Mouse (Mus musculus) intestine, embryonic 15.5 days (tissue): Measurements from ENCODE around the gene Apol9b. TPM values are rescaled to one million over a fixed set of nuclear protein-coding genes. Genes with fewer than 3 reads are reported as not detected.

Source experiments
- ATAC-seq: fragments of 200-750 bp; cut with Nextera tagmentation; 2 replicates; pipeline ENCODE4 v1.8.0; 2017; ENCODE audit warnings: moderate TSS enrichment, moderate library complexity
- H3K27ac ChIP-seq: fragments of 300-500 bp; sonication (generic); 2 replicates; pipeline ENCODE4 v1.5.1; 2015; ENCODE audit warnings: mild to moderate bottlenecking, inconsistent platforms
- H3K27me3 ChIP-seq: fragments of 300-500 bp; sonication (generic); replicated peaks from 2 replicates; pipeline ENCODE4 v1.6.1; 2015; ENCODE audit warnings: inconsistent platforms
- H3K36me3 ChIP-seq: fragments of 300-500 bp; sonication (generic); 2 replicates; pipeline ENCODE4 v1.6.1; 2015; ENCODE audit warnings: inconsistent platforms
- H3K4me1 ChIP-seq: fragments of 300-500 bp; sonication (generic); replicated peaks from 2 replicates; pipeline ENCODE4 v1.6.1; 2015; ENCODE audit warnings: inconsistent platforms
- H3K4me2 ChIP-seq: fragments of 300-500 bp; sonication (generic); replicated peaks from 2 replicates; pipeline ENCODE4 v1.6.1; 2015; ENCODE audit warnings: mild to moderate bottlenecking, inconsistent platforms
- H3K4me3 ChIP-seq: fragments of 300-500 bp; sonication (generic); replicated peaks from 2 replicates; pipeline ENCODE4 v1.5.1; 2015; ENCODE audit warnings: inconsistent platforms
- H3K9ac ChIP-seq: fragments of 300-500 bp; sonication (generic); 2 replicates; pipeline ENCODE4 v1.6.1; 2015; ENCODE audit warnings: inconsistent platforms
- H3K9me3 ChIP-seq: fragments of 300-500 bp; sonication (generic); 2 replicates; pipeline ENCODE4 v1.6.1; 2016; ENCODE audit warnings: inconsistent platforms
- WGBS: fragments of 180-500 bp; shearing (Covaris S2); methylation state at CpG from one replicate; pipeline ENCODE4 v1.1.7; 2015; 5-methylcytosine and 5-hydroxymethylcytosine counted together
- polyA plus RNA-seq: library from polyadenylated mRNA; unstranded; fragments of >200 nt; fragmentation: Nextera tagmentation; extraction: Ambion mirVana; gene quantifications from 2 replicates; pipeline ENCODE4 v1.2.1, GENCODE M21; 2015

The Apol9b gene
- polyA plus RNA-seq, 1 experiment from 2014 or later = 0.35 TPM

DNA sequence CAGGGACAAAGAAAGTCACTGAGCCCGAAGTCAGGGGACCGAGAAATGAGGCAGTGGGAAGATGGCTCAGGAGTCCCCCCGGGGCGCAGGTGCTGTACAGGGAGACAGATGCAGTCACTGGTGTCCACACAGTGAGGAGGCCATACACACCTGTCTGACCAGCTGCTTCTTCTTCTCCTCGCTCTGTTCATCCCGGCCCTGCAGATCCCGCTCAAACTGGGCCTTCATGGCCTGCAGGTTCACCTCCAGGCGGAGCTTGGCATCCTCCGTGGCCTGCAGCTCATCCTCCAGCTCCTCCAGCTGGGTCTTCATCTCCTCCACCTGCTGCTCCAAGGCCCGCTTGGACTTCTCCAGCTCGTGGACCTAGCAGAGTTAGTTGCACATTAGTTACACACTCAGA is 38.1 kb downstream of the Apol9b start:
- no peak for ATAC-seq
- H3K27ac ChIP-seq = no peak overlapping the region
- WGBS = 94% methylated on average over 11 of the region's 11 CpGs

DNA sequence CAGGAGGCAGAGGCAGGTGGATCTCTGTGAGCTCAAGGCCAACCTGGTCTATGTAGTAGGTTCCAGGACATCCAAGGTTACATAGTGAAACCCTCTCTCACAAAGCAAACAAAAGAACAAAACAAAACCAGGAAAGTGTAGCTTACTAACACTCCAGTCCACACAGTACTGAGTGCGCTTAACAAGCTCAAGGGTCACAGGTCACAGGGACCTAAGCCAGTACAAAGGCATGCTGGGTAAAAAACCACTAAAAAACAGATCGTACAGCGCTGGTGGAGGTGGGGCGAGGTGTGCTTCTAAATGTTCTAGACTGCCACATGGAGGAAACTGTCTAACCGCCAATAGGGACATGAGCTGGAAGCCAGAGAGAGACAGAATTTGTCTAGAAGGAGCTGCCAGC is 41.5 kb downstream of the Apol9b start:
- 95% methylated on average over 5 of the region's 5 CpGs for WGBS
- Histone ChIP-seq H3K27me3 (no peaks in the 10 kb centered on the region), H3K9ac (no peak overlapping the region), H3K36me3 (peaks cover 95% of the 10 kb centered on the region), H3K4me1 (0 out of 2 replicates have a peak, but pooled peaks cover 2% of the 10 kb centered on the region), H3K4me3 (no peak overlapping the region), H3K27ac (no peak overlapping the region), H3K4me2 (no peak overlapping the region), H3K9me3 (no peaks in the 10 kb centered on the region)
- ATAC-seq = no peak

More for the DNA sequence above, 38.1 kb downstream of the Apol9b start:
- 0 out of 2 replicates have a peak, but pooled peaks cover 5% of the 10 kb centered on the region for H3K4me1 ChIP-seq
- no peak overlapping the region for H3K4me2 ChIP-seq
- H3K9me3 ChIP-seq = no peaks in the 10 kb centered on the region
- H3K36me3 ChIP-seq = peaks cover 97% of the 10 kb centered on the region
- H3K9ac ChIP-seq = no peak overlapping the region
- no peaks in the 10 kb centered on the region for H3K27me3 ChIP-seq
- H3K4me3 ChIP-seq = no peak overlapping the region

DNA sequence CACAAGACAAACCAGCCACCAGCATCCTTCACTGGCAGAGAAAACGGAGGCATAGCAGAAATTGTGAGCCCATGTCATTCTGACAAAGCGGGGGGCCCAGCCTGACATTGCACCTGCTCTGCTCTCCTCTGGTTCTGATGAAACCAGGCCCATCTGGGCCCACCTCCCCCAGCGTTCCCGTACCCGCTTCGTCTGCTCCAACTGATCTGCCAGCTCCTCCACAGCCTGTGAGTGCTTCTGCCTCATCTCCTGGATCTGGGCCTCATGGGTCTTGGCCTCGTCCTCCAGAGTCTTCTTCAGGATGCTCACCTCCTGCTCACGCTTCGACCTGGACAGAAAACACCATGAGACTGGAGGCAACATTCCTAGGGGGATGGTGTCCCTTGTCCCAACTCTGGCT is 42.1 kb downstream of the Apol9b start:
- no peak overlapping the region for H3K4me2 ChIP-seq
- whole genome bisulfite sequencing = 92% methylated on average over 9 of the region's 9 CpGs
- H3K4me3 ChIP-seq = no peak overlapping the region
- peaks cover 95% of the 10 kb centered on the region for H3K36me3 ChIP-seq
- H3K27me3 ChIP-seq = no peaks in the 10 kb centered on the region
- H3K9ac ChIP-seq = no peak overlapping the region
- H3K4me1 ChIP-seq = no peaks in the 10 kb centered on the region
- no peak for ATAC-seq
- H3K9me3 ChIP-seq = no peaks in the 10 kb centered on the region
- H3K27ac ChIP-seq = no peak overlapping the region

DNA sequence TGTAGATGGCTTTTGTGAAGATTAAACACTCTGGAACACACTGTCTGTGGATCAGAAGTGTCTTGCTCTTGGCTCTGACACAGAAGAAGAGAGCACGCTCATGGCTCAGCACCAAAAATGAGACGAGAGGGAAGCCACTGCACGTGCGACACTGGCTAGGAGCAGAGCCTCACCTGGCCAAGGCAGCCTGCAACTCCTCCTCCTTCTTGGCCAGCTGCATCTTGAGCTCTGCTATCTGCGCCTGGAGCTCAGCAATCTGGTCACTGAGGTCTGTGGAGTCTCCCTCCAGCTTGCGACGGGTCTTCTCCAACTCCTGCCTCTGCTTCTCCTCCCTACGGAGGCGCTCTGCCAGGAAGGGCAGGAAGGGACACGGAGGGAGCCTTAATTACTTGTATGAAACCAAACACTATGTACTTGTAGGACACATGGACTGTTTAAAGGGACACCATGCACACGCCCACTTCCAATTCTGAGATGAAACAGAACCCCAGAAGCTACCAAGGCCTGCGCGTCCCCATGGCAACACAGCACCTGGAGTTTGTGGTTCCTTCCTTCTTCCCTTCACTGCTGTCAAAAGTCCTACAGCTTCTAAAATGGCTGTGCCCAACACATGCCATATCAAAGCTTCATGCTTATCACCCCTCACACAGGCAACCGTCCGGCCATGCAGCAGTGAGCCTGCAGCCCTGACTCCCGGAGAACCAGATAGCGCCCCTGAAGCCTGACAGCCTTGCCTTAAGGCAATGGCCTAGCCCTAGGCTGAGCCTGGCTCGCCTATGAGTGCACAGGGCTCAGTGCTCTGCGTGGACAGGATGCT is 44.5 kb downstream of the Apol9b start:
- Histone ChIP-seq H3K4me2 (no peak overlapping the region), H3K9ac (no peak overlapping the region), H3K4me1 (no peaks in the 10 kb centered on the region), H3K27me3 (no peaks in the 10 kb centered on the region), H3K27ac (no peak overlapping the region), H3K9me3 (no peaks in the 10 kb centered on the region), H3K36me3 (peaks cover 88% of the 10 kb centered on the region), H3K4me3 (no peak overlapping the region)
- ATAC-seq = no peak
- WGBS = 75% methylated on average over 19 of the region's 19 CpGs

DNA sequence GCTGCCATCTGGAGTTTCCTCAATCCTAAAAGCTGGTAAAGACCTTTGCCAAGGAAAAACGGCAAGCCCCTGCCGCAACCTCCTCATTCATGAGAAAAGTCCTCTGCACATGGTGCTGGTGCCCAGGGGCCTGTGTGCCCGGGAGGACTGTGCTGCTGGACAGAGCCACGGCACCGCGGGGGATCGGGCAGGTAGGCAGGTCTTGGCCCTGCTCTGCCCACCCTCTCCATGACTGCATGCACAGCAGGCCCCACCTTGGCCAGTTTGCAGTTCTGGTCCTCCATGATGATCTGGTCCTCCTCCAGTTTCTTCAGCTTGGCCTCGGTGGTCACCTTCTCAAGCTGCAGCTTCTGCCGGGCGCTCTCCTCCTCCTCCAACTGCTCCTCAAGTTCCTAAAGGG is 45.5 kb downstream of the Apol9b start:
- Histone ChIP-seq H3K27ac (no peak overlapping the region), H3K4me2 (no peak overlapping the region), H3K27me3 (no peaks in the 10 kb centered on the region), H3K4me1 (no peaks in the 10 kb centered on the region), H3K9ac (no peak overlapping the region), H3K4me3 (no peak overlapping the region), H3K9me3 (no peaks in the 10 kb centered on the region), H3K36me3 (peaks cover 85% of the 10 kb centered on the region)
- 96% methylated on average over 10 of the region's 10 CpGs for WGBS
- no peak for ATAC-seq

DNA sequence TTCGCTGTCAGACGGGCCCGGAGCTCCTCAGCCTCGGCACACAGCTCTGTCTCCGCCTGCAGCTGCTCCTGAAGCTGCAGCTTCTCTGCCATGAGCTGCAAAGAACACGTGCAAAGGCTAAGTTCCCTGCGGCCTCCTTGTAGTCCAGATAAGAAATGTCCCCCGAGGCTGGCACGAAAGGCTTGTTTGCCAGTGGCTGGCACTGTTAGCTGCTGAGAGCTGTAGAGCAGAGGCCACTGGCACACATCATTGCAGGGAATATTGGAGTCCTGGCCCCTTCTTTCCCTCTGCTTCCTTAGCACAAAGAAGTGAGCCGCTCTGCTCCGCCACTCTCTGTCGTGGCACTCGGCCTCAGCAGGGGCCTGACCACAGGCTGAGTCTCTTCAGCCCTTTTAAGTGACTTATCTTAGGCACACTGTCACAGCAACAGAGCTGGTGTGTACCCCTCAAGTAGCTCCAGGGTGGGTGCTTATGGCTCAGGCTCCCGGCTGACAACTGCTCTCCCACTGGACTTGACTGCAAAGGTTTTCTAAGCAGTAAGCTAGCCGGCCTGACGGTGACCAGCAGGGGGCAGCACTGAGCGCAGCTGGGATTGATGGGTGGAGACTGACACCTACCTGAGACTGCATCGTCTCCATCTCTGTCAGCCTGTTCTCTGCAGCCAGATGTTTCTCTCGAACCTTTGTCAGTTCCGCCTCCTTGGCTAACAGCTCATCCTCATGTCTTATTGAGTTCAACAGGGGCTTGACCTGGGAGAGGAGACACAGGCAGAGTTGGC is 46.5 kb downstream of the Apol9b start:
- WGBS = 67% methylated on average over 20 of the region's 20 CpGs
- no peak overlapping the region for H3K4me2 ChIP-seq
- no peaks in the 10 kb centered on the region for H3K27me3 ChIP-seq
- no peaks in the 10 kb centered on the region for H3K4me1 ChIP-seq
- H3K9ac ChIP-seq = no peak overlapping the region
- H3K9me3 ChIP-seq = no peaks in the 10 kb centered on the region
- no peak overlapping the region for H3K27ac ChIP-seq
- H3K4me3 ChIP-seq = no peak overlapping the region
- H3K36me3 ChIP-seq = peaks cover 86% of the 10 kb centered on the region
- ATAC-seq = peak; percentile 55; the same call in 1 of the 2 replicates

DNA sequence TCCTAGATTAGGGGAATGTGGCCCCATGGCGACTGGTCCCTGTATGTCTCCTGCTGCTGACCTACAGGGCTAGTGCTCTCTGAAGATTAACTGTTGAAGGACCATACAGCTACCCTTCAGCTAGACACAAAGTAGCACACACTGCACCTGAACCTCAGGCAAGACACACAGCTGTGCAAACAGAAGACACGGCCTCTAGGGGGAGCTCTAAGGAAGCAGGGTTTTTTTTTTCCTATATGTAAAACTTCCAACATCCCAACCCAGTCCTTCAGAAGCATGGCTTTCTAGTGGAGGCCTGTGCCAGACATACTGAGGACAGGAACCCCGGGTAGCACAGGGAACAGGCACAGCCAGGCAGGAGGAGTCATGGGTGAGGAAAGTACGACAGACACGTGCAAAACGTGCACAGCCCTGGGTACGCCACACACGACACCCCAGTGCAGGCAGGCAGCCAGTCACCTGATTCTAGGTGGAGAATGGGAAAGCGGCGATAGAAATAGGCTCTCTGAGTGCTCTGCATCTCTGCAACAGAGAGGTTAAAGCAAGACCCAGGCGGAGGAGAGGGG is 53.7 kb downstream of the Apol9b start:
- Histone ChIP-seq H3K27me3 (no peaks in the 10 kb centered on the region), H3K9me3 (no peaks in the 10 kb centered on the region), H3K36me3 (peaks cover 82% of the 10 kb centered on the region), H3K27ac (no peak overlapping the region), H3K9ac (no peak overlapping the region), H3K4me1 (no peaks in the 10 kb centered on the region), H3K4me3 (no peak overlapping the region), H3K4me2 (no peak overlapping the region)
- WGBS = 77% methylated on average over 11 of the region's 11 CpGs
- ATAC-seq = no peak

DNA sequence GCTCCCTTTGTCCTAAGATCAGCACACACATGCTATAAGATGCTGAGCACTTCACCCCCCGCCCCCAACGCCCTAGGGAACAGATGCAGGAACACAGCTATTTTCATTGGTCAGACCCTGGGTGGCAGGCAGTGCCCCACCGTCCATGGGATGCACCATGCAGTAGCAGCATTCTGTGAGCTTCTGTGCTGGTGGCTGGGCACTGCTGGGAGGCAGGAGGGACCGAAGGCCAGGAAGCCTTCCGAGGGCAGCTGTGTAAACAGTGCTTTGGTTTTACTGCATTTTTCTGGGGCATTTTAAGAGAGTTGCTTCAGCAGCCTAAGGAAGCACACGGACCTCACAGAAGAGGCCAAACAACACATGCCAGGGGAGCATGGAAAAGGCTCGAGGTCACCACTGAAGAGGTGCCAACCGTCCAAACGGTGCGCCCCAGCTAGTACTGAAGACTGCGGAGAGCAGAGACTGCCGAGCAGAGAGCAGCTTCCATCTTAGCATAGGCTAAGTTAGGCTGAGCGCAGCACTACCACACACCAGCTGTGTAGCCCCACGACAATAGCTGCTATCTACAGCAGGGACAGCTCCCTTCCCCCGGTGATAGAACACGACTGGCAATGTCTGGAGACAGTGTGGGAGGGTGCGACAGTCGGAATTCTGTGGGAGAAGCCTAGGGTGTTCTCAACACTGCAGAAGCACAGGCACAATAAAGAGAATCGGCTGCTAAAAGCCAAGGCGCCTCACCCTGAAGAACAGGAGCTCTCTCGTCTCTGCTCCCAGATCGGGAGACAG is 55.4 kb downstream of the Apol9b start:
- WGBS = 73% methylated on average over 22 of the region's 22 CpGs
- H3K9ac ChIP-seq = no peak overlapping the region

DNA sequence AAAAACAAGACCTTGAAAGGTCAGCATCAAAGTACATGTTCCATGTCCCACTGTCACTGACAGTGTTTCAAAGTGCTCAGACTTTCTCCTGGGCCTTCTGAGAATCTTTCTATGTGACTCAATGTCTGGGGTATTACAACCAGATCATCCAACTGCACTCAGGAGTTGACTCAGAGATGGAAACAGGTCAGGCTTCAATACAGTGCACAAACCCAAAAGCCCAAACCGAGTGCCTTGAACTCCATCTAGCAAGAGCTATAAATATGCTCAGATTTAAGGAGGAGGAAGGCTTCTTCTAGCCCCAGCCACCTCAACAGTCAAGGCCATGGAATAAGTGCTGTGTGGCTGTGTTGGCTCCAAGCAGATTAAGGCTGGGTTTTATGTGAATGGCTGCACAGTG is 57.0 kb downstream of the Apol9b start:
- no peaks in the 10 kb centered on the region for H3K9me3 ChIP-seq
- H3K9ac ChIP-seq = no peak overlapping the region
- no peak for ATAC-seq
- H3K36me3 ChIP-seq = peaks cover 87% of the 10 kb centered on the region
- no peaks in the 10 kb centered on the region for H3K27me3 ChIP-seq
- no peak overlapping the region for H3K4me3 ChIP-seq
- no peak overlapping the region for H3K4me2 ChIP-seq
- H3K4me1 ChIP-seq = no peaks in the 10 kb centered on the region
- 91% methylated on average over 1 of the region's 1 CpGs for WGBS
- H3K27ac ChIP-seq = no peak overlapping the region

More for the DNA sequence above, 55.4 kb downstream of the Apol9b start:
- H3K4me3 ChIP-seq = no peak overlapping the region
- 0 out of 2 replicates have a peak overlapping the region, but pooled peaks have one; percentile 2 for H3K27ac ChIP-seq
- no peak for ATAC-seq
- peaks cover 87% of the 10 kb centered on the region for H3K36me3 ChIP-seq
- no peak overlapping the region for H3K4me2 ChIP-seq
- no peaks in the 10 kb centered on the region for H3K9me3 ChIP-seq
- H3K27me3 ChIP-seq = no peaks in the 10 kb centered on the region
- H3K4me1 ChIP-seq = no peaks in the 10 kb centered on the region
